Mouse (Mus musculus): Measurements from ENCODE around the gene Man1c1. TPM values are rescaled to one million over a fixed set of nuclear protein-coding genes. Genes with fewer than 3 reads are reported as not detected.

Man1c1 gene
- polyA plus RNA-seq, 1 experiment from 2014 or later = 3.7 TPM

- Histone ChIP-seq H3K36me3 (ENCODE audit: insufficient read depth, low read length) (no peaks in the 10 kb centered on the region), H3K4me3 (ENCODE audit: low read length) (no peak overlapping the region), H3K27me3 (ENCODE audit: insufficient read depth, low read length) (no peaks in the 10 kb centered on the region), H3K27ac (ENCODE audit: low read length) (no peak overlapping the region), H3K4me1 (ENCODE audit: insufficient read depth, low read length) (peaks cover 31% of the 10 kb centered on the region), H3K4me2 (replicated peaks; ENCODE audit: low read depth, low read length) (no peak overlapping the region), H3K9me3 (ENCODE audit: low read length) (peaks cover 10% of the 10 kb centered on the region; the same call in 1 of the 2 replicates), H3K9ac (replicated peaks; ENCODE audit: low read length) (no peak overlapping the region)
- WGBS = 85% methylated on average over 7 of the region's 7 CpGs
- no peak for ATAC-seq (ENCODE audit: low FRiP score, low TSS enrichment)
Measured at GRCm38 (mm10) chr4:134681819-134682218, 22.3 kb downstream of the Man1c1 start.

DNA sequence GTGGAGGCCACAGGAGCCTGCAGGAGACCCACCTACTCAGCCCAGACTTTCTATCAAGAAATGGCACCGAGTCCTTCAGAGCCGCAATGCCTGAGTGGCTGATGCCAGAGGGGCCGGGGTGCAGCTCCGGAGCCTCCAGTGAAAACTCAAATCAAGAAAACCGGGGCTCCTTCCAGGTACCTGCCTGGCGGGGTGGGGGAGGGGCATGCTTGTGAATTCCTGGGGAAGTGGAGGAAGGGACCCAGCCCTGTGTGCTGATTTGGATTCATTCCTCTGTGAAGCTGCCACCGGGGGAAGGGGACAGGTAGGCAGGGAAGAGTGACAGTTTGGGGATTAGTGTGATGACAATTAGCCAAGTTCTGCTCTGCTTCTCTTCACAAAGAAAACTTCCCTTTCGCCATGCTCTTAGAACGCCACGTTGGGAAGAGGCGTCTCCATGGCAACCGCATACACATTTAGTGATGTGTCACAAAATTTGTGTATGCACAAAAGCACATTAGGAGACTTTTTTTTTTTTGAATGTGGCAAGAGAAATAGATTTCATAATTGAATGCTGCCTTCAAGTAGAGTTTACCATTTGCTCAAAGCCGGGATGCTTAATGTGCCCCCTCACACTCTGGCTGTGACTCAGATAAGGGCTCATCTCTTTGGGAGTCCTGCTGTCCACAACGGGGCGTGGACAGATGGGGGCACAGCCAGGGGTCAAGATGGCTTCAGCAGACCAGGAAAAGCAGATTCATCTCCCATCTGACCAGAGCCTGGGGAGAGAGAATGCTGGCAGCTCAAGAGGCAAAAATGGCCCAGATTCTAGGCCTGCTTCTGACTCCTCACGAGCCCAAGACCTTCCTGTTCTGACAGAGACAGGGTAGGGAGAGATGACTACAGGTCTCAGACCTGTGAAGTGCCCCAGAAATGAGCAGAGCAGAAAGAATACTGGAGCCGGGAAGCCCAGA, 26.3 kb downstream of the Man1c1 start:
- Histone ChIP-seq H3K27ac (ENCODE audit: low read length) (no peak overlapping the region), H3K4me3 (ENCODE audit: low read length) (no peak overlapping the region), H3K4me1 (ENCODE audit: insufficient read depth, low read length) (peaks cover 20% of the 10 kb centered on the region), H3K27me3 (ENCODE audit: insufficient read depth, low read length) (no peaks in the 10 kb centered on the region), H3K9ac (replicated peaks; ENCODE audit: low read length) (no peak overlapping the region), H3K36me3 (ENCODE audit: insufficient read depth, low read length) (no peaks in the 10 kb centered on the region), H3K4me2 (replicated peaks; ENCODE audit: low read depth, low read length) (no peak overlapping the region), H3K9me3 (ENCODE audit: low read length) (no peaks in the 10 kb centered on the region)
- no peak for ATAC-seq (ENCODE audit: low FRiP score, low TSS enrichment)
- 56% methylated on average over 17 of the region's 17 CpGs for WGBS

DNA sequence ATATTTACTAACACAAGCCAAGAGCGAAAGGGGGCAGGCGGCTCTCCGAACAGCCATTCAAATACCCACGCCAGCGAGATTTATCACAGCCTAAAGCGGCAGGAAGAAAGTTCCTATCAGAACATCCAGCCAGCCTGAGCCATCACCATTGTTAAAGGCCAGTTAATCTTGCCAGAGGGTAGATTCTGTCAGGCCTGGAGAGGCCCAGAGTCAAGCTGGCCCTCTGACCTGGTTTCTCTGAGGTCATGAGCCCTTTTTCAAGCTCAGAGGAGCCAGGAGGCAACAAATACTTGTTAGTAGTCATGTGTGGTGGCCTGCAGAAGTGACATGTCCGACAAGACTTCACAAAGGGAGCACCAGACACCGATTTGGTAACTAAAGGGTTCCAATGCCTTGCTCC, 28.3 kb downstream of the Man1c1 start:
- ATAC-seq (ENCODE audit: low FRiP score, low TSS enrichment) = no peak
- Histone ChIP-seq H3K36me3 (ENCODE audit: insufficient read depth, low read length) (no peaks in the 10 kb centered on the region), H3K4me2 (replicated peaks; ENCODE audit: low read depth, low read length) (no peak overlapping the region), H3K9me3 (ENCODE audit: low read length) (no peaks in the 10 kb centered on the region), H3K4me3 (ENCODE audit: low read length) (no peak overlapping the region), H3K27ac (ENCODE audit: low read length) (peak overlapping the region; percentile 27; the same call in 1 of the 2 replicates), H3K27me3 (ENCODE audit: insufficient read depth, low read length) (no peaks in the 10 kb centered on the region), H3K4me1 (ENCODE audit: insufficient read depth, low read length) (peaks cover 25% of the 10 kb centered on the region), H3K9ac (replicated peaks; ENCODE audit: low read length) (no peak overlapping the region)
- 53% methylated on average over 8 of the region's 8 CpGs for WGBS

DNA sequence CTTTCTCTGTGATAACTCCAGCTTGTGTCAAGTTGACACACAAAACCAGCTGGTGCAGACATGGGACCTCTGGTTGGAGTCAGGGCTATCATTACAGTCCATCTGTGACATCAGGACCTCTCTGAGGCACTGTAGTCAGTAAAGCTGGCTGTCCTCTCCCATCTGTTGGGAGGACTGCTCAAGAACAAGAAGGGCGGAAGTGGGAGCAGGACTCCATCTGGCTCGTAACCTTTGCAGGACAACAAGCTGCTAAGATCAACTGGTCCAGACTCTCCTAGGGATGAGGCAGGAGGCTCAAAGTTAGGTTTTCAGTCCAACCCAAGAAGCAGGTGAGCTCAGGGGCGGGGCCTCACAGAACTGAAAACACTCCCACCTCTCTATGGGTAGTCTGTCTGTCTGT, 29.1 kb downstream of the Man1c1 start:
- Histone ChIP-seq H3K9me3 (ENCODE audit: low read length) (no peaks in the 10 kb centered on the region), H3K27me3 (ENCODE audit: insufficient read depth, low read length) (no peaks in the 10 kb centered on the region), H3K4me1 (ENCODE audit: insufficient read depth, low read length) (peaks cover 25% of the 10 kb centered on the region), H3K27ac (ENCODE audit: low read length) (no peak overlapping the region), H3K4me2 (replicated peaks; ENCODE audit: low read depth, low read length) (no peak overlapping the region), H3K9ac (replicated peaks; ENCODE audit: low read length) (no peak overlapping the region), H3K36me3 (ENCODE audit: insufficient read depth, low read length) (no peaks in the 10 kb centered on the region), H3K4me3 (ENCODE audit: low read length) (no peak overlapping the region)
- whole genome bisulfite sequencing = 83% methylated on average over 3 of the region's 3 CpGs
- no peak for ATAC-seq (ENCODE audit: low FRiP score, low TSS enrichment)

DNA sequence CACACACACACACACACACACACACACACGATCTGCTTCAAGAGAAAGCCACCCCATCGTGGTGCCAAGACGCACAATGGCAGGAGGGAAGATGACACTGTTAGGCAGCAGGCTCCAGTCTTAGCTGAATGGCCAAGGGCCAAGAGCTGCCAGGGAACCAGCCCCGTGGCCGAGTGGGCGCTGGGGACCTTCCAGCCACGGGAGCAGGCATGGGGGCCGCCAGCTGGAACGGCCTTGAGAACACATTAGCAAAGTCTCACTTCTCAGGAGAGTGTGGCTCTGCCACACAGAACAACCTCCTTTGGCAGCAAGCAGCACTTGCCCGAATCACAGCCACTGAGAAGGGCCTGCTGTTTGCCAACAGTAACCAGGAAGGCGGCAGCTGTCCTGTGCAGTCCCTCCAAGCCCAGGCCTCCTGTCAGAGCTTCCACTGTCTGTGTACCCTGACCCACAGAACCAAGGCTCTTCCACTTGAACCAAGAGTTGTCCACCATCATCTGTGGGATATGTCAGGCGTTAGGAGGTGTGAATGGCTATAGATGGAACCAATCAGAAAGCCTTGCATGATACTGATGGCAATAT, 30.1 kb downstream of the Man1c1 start:
- H3K36me3 ChIP-seq (ENCODE audit: insufficient read depth, low read length) = no peaks in the 10 kb centered on the region
- 78% methylated on average over 12 of the region's 12 CpGs for WGBS

DNA sequence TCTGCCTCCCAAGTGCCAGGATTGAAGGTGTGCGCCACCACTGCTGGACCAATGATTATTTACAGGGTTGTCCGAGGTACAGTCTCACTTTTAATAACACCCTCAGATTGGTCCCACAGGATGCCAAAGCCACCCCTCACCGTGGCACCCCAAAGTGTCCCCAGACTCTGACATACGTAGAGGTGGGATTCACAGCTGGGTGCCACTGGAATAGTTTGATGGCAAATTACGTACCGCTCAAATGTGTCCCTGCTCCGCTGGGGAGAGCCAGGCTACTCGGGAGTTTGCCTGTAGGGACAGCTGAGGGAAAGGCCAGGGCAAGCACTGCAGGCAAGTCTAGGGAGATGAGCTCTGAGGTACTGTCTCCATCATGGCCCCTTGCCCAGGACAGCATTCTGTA, 30.9 kb downstream of the Man1c1 start:
- no peaks in the 10 kb centered on the region for H3K9me3 ChIP-seq (ENCODE audit: low read length)
- WGBS = 92% methylated on average over 8 of the region's 8 CpGs
- peaks cover 35% of the 10 kb centered on the region for H3K4me1 ChIP-seq (ENCODE audit: insufficient read depth, low read length)
- H3K36me3 ChIP-seq (ENCODE audit: insufficient read depth, low read length) = no peaks in the 10 kb centered on the region
- no peak overlapping the region for H3K4me2 ChIP-seq (replicated peaks; ENCODE audit: low read depth, low read length)
- no peak for ATAC-seq (ENCODE audit: low FRiP score, low TSS enrichment)
- no peaks in the 10 kb centered on the region for H3K27me3 ChIP-seq (ENCODE audit: insufficient read depth, low read length)
- no peak overlapping the region for H3K4me3 ChIP-seq (ENCODE audit: low read length)
- H3K9ac ChIP-seq (replicated peaks; ENCODE audit: low read length) = no peak overlapping the region
- no peak overlapping the region for H3K27ac ChIP-seq (ENCODE audit: low read length)

More for the DNA sequence above, 30.1 kb downstream of the Man1c1 start:
- Histone ChIP-seq H3K9me3 (ENCODE audit: low read length) (no peaks in the 10 kb centered on the region), H3K27me3 (ENCODE audit: insufficient read depth, low read length) (no peaks in the 10 kb centered on the region), H3K4me1 (ENCODE audit: insufficient read depth, low read length) (peaks cover 35% of the 10 kb centered on the region), H3K4me3 (ENCODE audit: low read length) (no peak overlapping the region), H3K4me2 (replicated peaks; ENCODE audit: low read depth, low read length) (no peak overlapping the region), H3K9ac (replicated peaks; ENCODE audit: low read length) (no peak overlapping the region), H3K27ac (ENCODE audit: low read length) (no peak overlapping the region)
- no peak for ATAC-seq (ENCODE audit: low FRiP score, low TSS enrichment)

DNA sequence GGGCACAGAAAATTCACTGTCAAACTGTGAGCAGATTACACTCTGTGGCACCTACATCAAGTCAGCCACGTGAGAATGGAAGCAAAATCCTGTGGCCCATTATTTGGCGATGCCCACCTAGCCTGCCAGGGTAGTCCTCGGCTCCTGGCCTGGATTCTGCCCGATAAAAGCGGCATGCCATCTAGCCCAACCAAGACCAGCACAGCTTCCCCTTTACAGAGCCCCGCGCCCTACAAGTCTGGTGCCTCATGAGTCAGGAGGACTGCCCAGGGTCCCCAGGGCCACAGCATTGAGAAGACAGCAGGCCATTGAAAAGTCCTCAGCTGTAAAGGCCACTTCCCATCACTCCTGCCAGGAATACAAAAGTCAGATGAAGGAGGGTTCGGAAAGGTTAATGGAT, 31.8 kb downstream of the Man1c1 start:
- H3K4me2 ChIP-seq (replicated peaks; ENCODE audit: low read depth, low read length) = no peak overlapping the region
- no peak overlapping the region for H3K27ac ChIP-seq (ENCODE audit: low read length)
- 82% methylated on average over 8 of the region's 8 CpGs for WGBS
- no peaks in the 10 kb centered on the region for H3K36me3 ChIP-seq (ENCODE audit: insufficient read depth, low read length)
- H3K4me3 ChIP-seq (ENCODE audit: low read length) = no peak overlapping the region
- ATAC-seq (ENCODE audit: low FRiP score, low TSS enrichment) = no peak
- peaks cover 34% of the 10 kb centered on the region for H3K4me1 ChIP-seq (ENCODE audit: insufficient read depth, low read length)
- H3K27me3 ChIP-seq (ENCODE audit: insufficient read depth, low read length) = no peaks in the 10 kb centered on the region
- H3K9ac ChIP-seq (replicated peaks; ENCODE audit: low read length) = no peak overlapping the region
- no peaks in the 10 kb centered on the region for H3K9me3 ChIP-seq (ENCODE audit: low read length)

- H3K4me1 ChIP-seq (ENCODE audit: insufficient read depth, low read length) = peaks cover 34% of the 10 kb centered on the region
- no peaks in the 10 kb centered on the region for H3K9me3 ChIP-seq (ENCODE audit: low read length)
- no peak overlapping the region for H3K4me2 ChIP-seq (replicated peaks; ENCODE audit: low read depth, low read length)
- no peaks in the 10 kb centered on the region for H3K27me3 ChIP-seq (ENCODE audit: insufficient read depth, low read length)
- 79% methylated on average over 16 of the region's 16 CpGs for WGBS
- no peak for ATAC-seq (ENCODE audit: low FRiP score, low TSS enrichment)
- no peak overlapping the region for H3K9ac ChIP-seq (replicated peaks; ENCODE audit: low read length)
- H3K27ac ChIP-seq (ENCODE audit: low read length) = no peak overlapping the region
- no peak overlapping the region for H3K4me3 ChIP-seq (ENCODE audit: low read length)
- H3K36me3 ChIP-seq (ENCODE audit: insufficient read depth, low read length) = no peaks in the 10 kb centered on the region
Measured at GRCm38 (mm10) chr4:134671660-134672173, 32.4 kb downstream of the Man1c1 start.

GRCm38 (mm10) chr4:134669742-134670354, 34.2 kb downstream of the Man1c1 start:
- Histone ChIP-seq H3K27me3 (ENCODE audit: insufficient read depth, low read length) (no peaks in the 10 kb centered on the region), H3K9ac (replicated peaks; ENCODE audit: low read length) (no peak overlapping the region), H3K4me3 (ENCODE audit: low read length) (no peak overlapping the region), H3K36me3 (ENCODE audit: insufficient read depth, low read length) (no peaks in the 10 kb centered on the region), H3K27ac (ENCODE audit: low read length) (peak overlapping the region; percentile 16; the same call in 1 of the 2 replicates), H3K9me3 (ENCODE audit: low read length) (no peaks in the 10 kb centered on the region), H3K4me2 (replicated peaks; ENCODE audit: low read depth, low read length) (no peak overlapping the region), H3K4me1 (ENCODE audit: insufficient read depth, low read length) (peaks cover 29% of the 10 kb centered on the region)
- ATAC-seq (ENCODE audit: low FRiP score, low TSS enrichment) = 0 out of 2 replicates have a peak, but pooled peaks have one; percentile 24
- 50% methylated on average over 17 of the region's 17 CpGs for WGBS

Data from kidney, embryonic 16.5 days (tissue).